Mouse (Mus musculus): ENCODE measurements around the gene Asb6. TPM values are rescaled to one million over a fixed set of nuclear protein-coding genes. Genes with fewer than 3 reads are reported as not detected.

Asb6 gene
- 23.7 and 31.4 TPM in 2 replicates for total RNA-seq (2012; rRNA removed)
- 21.9 and 22.6 TPM in 2 replicates for total RNA-seq (2014; rRNA removed)
- 30.0 and 31.1 TPM in 2 replicates for polyA plus RNA-seq (2012; ENCODE audit: insufficient read length, low read depth)

DNA sequence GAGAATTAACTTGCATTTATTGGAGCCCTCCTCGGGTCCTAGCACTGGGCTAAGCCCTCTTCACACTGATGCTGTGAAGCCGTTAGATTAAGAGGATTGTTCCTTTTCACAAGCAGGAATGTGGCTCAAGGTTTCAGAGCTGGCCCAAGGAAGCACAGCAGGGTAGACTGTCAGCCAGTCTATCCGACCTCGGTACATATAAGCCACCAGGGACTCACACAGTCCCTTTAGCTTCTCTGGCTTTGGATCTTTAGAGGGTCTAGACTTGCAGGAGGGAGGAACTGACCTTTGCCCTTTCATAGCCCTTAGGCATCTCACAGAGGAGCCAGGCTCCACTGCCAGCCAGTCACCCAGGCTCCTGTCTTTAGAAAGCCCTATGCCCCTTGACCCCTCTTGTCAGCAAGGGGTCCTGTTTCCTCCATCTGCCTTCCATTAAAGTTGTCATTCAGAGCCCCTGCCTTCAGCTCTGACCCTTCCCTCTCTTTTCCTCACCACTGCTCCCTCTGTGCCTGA is at the start of gene Asb6:
Gene Asb6, minus strand, starts transcription at position 51 of the 513 bp plus-strand sequence.
- no peak within 1 kb of the TSS for H3K4me3 ChIP-seq (replicated peaks in 1 of 3; ENCODE audit: low read depth in 2 of 3, low read length in 2 of 3, poor library complexity in 1 of 3)
- H3K36me3 ChIP-seq (replicated peaks in 1 of 2; ENCODE audit: control insufficient read depth in 1 of 2, insufficient read depth in 1 of 2, low read length in 1 of 2): peaks cover 10 to 18% of the 10 kb centered on the region in 2 experiments
- in situ Hi-C loops (cut with MboI; ENCODE audit: low pct_ligation_motif_present, low pct_unique_long_range_greater_than_20kb, low sequenced_read_pairs) (no loop called here), dilution Hi-C loops (cut with MboI; ENCODE audit: extremely low pct_ligation_motif_present, extremely low pct_unique_long_range_greater_than_20kb, low sequenced_read_pairs) (no loop called here)
- peaks cover 46% of the 10 kb centered on the region for H3K27me3 ChIP-seq (replicated peaks)
- H3K9me3 ChIP-seq (replicated peaks; ENCODE audit: low read length): peaks cover 3% of the 10 kb centered on the region
- H3K79me2 ChIP-seq (replicated peaks; ENCODE audit: control insufficient read depth, extremely low read depth, insufficient read depth, poor library complexity, severe bottlenecking): peaks cover 19% of the 10 kb centered on the region
- no peak within 1 kb of the TSS for H3K27ac ChIP-seq (ENCODE audit: insufficient read depth, low read depth)
- H3K9ac ChIP-seq (ENCODE audit: insufficient read depth, low read depth): no peak within 1 kb of the TSS
- H3K4me1 ChIP-seq (ENCODE audit: control insufficient read depth in 1 of 2, insufficient read depth in 2 of 2): peaks cover 3 to 18% of the 10 kb centered on the region in 2 experiments
- TF ChIP-seq UBTF (IDR thresholded peaks at IDR 0.05; ENCODE audit: low read depth, low read length) (no peak), ZMIZ1 (IDR thresholded peaks at IDR 0.05; ENCODE audit: low read depth, low read length) (no peak), CTCF (conservative IDR thresholded peaks at IDR 0.05 in 1 of 2, IDR thresholded peaks at IDR 0.05 in 1 of 2; ENCODE audit: low read depth in 2 of 2, low read length in 2 of 2) (no peak), ELF1 (IDR thresholded peaks at IDR 0.05; ENCODE audit: low read depth, low read length) (no peak), MAZ (IDR thresholded peaks at IDR 0.05; ENCODE audit: low read depth, low read length) (no peak)
- DNase-seq (ENCODE audit: extremely low read depth): no peak
- no peak within 1 kb of the TSS for H3K4me2 ChIP-seq (ENCODE audit: insufficient read depth, low read depth, poor library complexity, severe bottlenecking)

DNA sequence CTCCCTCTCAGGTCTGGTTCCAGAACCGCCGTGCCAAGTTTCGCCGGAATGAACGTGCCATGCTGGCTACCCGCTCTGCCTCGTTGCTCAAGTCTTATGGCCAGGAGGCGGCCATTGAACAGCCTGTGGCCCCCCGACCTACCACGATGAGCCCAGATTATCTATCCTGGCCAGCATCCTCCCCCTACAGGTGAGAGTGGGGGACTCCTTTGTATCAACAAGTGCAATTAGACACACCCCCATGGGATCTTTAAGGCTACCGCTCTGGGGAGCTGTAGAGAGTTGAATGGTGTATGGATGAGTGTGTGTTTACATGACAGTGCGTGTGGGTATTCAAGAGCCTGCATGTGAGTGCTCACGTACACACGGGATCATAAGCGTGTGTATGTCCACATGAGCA is 49.3 kb upstream of the Asb6 start:
- H3K9me3 ChIP-seq (replicated peaks; ENCODE audit: low read length): peaks cover 6% of the 10 kb centered on the region
- TF ChIP-seq KAT2A (IDR thresholded peaks at IDR 0.05; ENCODE audit: insufficient replicate concordance, low read length) (no peak), HCFC1 (IDR thresholded peaks at IDR 0.05; ENCODE audit: low read depth, low read length) (no peak), POLR2A (IDR thresholded peaks at IDR 0.05; ENCODE audit: low read depth, low read length) (no peak), MAX (IDR thresholded peaks at IDR 0.05; ENCODE audit: low read length) (no peak), BHLHE40 (IDR thresholded peaks at IDR 0.05; ENCODE audit: low read depth, low read length) (no peak), MXI1 (IDR thresholded peaks at IDR 0.05; ENCODE audit: low read depth, low read length) (no peak), E2F4 (IDR thresholded peaks at IDR 0.05; ENCODE audit: insufficient replicate concordance, low read depth, low read length) (no peak), EP300 (IDR thresholded peaks at IDR 0.05; ENCODE audit: low read length) (no peak), JUN (IDR thresholded peaks at IDR 0.05; ENCODE audit: insufficient read depth, low read depth, low read length) (no peak), ZNF384 (IDR thresholded peaks at IDR 0.05; ENCODE audit: low read depth, low read length) (no peak), RCOR1 (conservative IDR thresholded peaks at IDR 0.05; ENCODE audit: low read depth, low read length) (no peak), ELF1 (IDR thresholded peaks at IDR 0.05; ENCODE audit: low read depth, low read length) (no peak), CHD2 (IDR thresholded peaks at IDR 0.05; ENCODE audit: low read length) (no peak), USF1 (IDR thresholded peaks at IDR 0.05; ENCODE audit: low read depth, low read length) (no peak), CTCF (conservative IDR thresholded peaks at IDR 0.05 in 1 of 2, IDR thresholded peaks at IDR 0.05 in 1 of 2; ENCODE audit: low read depth in 2 of 2, low read length in 2 of 2) (no peak), JUND (conservative IDR thresholded peaks at IDR 0.05; ENCODE audit: low read depth, low read length) (no peak), SMC3 (IDR thresholded peaks at IDR 0.05; ENCODE audit: low read depth, low read length) (no peak)

More for the DNA sequence above, 49.3 kb upstream of the Asb6 start:
- no peak overlapping the region for H3K4me3 ChIP-seq (replicated peaks in 1 of 3; ENCODE audit: low read depth in 2 of 3, low read length in 2 of 3, poor library complexity in 1 of 3)
- H3K4me2 ChIP-seq (ENCODE audit: insufficient read depth, low read depth, poor library complexity, severe bottlenecking): no peak overlapping the region
- no peaks in the 10 kb centered on the region for H3K79me2 ChIP-seq (replicated peaks; ENCODE audit: control insufficient read depth, extremely low read depth, insufficient read depth, poor library complexity, severe bottlenecking)
- H3K27ac ChIP-seq (ENCODE audit: insufficient read depth, low read depth): no peak overlapping the region
- H3K4me1 ChIP-seq (ENCODE audit: control insufficient read depth in 1 of 2, insufficient read depth in 2 of 2): peaks cover 0 to 8% of the 10 kb centered on the region in 2 experiments; a peak in 2 of 4 replicates
- in situ Hi-C loops (cut with MboI; ENCODE audit: low pct_ligation_motif_present, low pct_unique_long_range_greater_than_20kb, low sequenced_read_pairs): no loop called here
- no peaks in the 10 kb centered on the region for H3K36me3 ChIP-seq (replicated peaks in 1 of 2; ENCODE audit: control insufficient read depth in 1 of 2, insufficient read depth in 1 of 2, low read length in 1 of 2)
- no peak overlapping the region for H3K9ac ChIP-seq (ENCODE audit: insufficient read depth, low read depth)
- dilution Hi-C loops (cut with MboI; ENCODE audit: extremely low pct_ligation_motif_present, extremely low pct_unique_long_range_greater_than_20kb, low sequenced_read_pairs): no loop called here
- peaks cover 81% of the 10 kb centered on the region for H3K27me3 ChIP-seq (replicated peaks)
- DNase-seq (ENCODE audit: extremely low read depth): no peak
